Mouse (Mus musculus) hematopoietic stem cell, adult 5-6 weeks (primary cell): ENCODE measurements around the gene Ascc1. TPM values are rescaled to one million over a fixed set of nuclear protein-coding genes. Genes with fewer than 3 reads are reported as not detected.
A peak's percentile ranks its signal among the peaks of the same experiment; 100 is the strongest.

Source experiments
- ATAC-seq, 2 experiments: fragments of 125-278 bp in 1 of 2; replicated peaks in 1 of 2; 2 replicates each; pipeline ENCODE4 v1.8.0; 2016 to 2017; ENCODE audit warnings: inconsistent platforms in 2 of 2, mild to moderate bottlenecking in 2 of 2, moderate number of reproducible peaks in 2 of 2, low read depth in 1 of 2, moderate TSS enrichment in 1 of 2; ENCODE audit not compliant: low FRiP score in 2 of 2, poor library complexity in 2 of 2, severe bottlenecking in 2 of 2, insufficient read depth in 1 of 2, low TSS enrichment in 1 of 2
- total RNA-seq: library from RNA; stranded (forward); fragments of 172-1452, 232-1000 nt; gene quantifications from 2 replicates; pipeline ENCODE4 v1.2.3, GENCODE M21; 2017

The Ascc1 gene
- total RNA-seq, 1 experiment from 2014 or later: 50.8 TPM

DNA sequence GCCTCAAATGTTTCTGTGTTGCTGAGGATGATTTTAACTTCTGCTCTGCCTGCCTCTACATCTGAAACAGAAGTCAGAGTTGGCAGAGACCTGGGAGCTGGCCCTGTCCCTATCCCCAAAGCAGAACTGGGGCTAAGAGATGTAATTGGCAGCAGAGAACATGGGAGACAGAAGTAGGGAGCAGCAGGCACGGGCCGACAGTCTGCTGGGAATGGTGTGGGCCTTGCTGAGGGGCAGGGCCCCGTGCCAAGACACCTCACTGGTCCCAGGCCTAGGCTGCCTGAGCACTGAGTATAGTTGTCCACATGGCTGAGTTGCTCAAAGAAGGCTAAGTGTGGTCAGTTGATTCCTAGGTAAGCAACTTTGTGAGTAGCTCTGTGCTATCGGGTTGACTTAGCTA, 81.5 kb downstream of the Ascc1 start:
- ATAC-seq: no peak

DNA sequence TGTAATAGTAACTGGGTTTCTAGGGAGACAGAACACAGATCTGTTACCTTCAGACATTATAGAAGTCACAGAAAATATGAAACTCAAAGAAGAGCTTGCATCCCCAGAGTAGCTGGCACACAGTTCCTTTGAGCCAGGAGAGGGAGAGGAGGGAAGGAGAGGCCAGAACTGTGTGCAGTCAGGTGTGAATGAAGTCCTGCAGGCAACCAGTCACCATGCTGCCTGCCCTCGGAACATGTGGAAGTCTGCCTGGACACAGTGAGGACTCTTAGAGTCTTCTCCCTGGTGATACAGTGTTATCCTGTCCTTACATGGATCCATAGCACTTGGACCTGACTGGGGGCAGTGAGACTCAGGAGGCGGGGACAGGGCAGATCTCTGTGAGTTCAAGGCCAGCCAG, 89.7 kb downstream of the Ascc1 start:
- ATAC-seq: no peak

DNA sequence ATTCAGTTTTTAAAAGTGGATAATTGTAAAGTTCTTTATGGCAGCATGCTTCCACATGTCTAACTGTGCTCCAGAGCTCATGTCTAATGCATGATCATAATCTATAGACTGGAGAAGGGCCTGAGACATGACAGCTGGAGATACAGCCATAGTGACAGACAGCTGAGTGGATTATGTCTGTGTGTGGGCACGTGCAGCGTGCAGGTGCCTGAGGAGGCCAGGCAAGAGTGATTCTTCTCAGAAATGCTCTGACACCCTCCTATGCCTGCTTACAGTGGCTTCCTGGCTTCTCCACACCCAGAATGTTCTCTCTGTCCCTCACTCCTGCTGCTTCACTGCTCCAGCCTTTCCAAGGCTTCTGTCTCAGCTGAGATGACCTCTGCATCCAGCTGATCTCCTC, 91.1 kb downstream of the Ascc1 start:
- ATAC-seq: no peak

DNA sequence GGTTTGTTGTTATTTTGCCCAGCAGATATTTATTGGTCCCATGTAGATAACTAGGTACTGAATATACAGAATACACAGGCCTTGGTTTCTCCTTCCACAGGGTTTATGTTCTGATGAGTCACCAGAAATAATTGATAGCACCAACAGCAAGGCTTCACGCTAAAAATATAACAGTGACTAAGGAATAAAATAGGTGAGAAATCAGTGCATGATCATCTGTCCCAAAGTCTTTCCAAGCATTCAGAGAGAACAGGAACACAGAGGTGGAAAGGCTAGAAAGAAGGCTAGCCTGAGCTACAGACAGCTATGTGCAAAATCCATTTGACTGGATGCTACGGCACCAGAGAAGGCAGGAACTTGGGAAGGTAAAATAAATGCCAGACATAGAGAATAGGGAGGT, 93.0 kb downstream of the Ascc1 start:
- no peak for ATAC-seq

DNA sequence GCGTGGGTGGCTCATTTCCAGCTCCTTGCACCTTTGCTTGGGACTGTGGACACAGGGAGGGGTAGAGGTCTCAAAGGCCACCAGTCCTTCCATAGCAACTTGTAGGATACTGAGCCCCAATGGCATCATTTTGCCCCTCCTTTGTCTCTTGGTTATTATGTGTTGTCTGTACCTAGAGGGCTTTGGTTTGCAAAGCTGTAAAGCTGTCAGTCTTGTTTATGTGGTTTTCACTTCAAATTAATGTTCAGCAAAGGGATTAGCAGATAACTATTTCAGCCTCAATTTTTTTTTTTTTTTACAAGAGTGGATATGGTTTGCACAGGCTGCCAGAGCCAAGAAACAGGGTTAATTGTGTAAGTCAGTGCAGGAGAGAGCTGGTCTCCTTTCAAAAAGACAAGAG, 93.7 kb downstream of the Ascc1 start:
- ATAC-seq: no peak

DNA sequence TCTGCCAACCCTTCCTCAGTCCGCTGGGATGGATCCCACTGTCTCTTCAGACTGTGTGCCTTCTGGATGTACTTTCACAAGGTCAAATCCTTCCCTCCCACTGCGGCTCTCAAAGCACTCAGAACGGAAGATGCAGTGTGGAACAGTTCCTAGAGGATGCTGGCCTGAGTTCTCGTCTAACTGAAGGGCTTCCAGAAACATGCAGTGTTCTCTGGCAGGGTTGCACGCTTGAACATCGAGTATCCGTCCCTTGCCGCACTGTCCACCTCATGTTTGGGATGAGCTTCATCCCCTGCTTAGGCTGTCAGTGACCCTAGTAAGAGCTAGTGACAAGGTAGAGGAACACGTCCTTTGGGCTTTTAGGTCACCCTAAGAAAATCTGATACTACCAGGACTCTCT, 94.5 kb downstream of the Ascc1 start:
- no peak for ATAC-seq

DNA sequence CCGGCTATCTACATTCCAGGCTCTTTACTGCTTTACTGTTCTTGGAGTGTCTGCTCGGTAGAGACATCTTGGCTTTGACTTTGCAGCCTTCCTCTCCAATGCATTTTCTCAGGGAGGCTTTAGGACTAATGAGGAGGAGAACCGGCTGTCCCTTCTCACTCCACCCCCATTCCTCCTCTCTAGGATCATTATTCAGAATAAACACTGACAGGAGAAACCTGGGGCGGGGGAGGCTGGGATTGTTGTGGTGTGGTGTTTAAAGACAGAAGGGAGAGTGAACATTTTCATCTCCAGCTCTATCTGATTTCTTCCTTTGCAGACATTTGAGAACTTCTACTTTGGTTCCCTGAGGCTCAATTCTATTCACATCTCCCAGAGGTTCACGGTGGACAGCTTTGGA, 95.2 kb downstream of the Ascc1 start:
- ATAC-seq: no peak

DNA sequence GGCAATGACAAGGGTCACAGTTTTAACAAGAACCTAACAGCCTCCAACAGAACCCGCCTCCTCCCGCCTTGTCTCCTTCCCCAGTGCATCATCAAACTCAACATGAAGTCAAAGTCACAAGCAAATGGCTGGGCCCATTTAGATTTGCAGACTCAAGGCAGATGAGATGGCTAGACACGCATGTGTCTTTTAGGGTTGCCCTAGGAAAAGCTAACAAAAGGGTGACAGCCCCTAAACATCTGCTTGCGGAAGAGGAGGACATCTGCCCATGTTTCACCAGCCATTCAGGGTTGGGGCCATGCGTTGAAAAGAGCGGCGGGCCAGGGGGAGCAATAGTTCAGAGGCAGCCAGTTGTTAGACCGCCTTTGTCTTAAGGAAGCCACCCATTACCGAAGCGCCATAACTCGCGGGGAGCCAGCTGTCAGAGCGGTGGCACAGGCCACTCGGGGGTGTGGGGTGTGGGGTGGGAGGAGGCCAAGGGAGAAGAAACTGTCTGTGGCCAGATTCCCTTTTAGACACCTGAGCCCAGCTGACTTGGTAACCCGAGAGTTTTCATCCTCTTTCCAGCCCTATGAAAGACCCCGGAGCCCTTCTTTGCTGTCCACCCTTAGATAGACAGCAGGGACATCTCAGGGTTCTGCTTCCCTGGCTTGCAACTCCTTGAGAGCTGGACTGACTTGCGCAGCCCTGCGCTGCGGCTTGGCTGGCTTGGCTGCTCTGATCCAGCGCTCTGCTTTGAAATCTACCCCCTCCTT, 103.0 kb downstream of the Ascc1 start:
- ATAC-seq: 0 out of 4 replicates have a peak, but pooled peaks of 1 of the 2 experiments have one; percentile 33

DNA sequence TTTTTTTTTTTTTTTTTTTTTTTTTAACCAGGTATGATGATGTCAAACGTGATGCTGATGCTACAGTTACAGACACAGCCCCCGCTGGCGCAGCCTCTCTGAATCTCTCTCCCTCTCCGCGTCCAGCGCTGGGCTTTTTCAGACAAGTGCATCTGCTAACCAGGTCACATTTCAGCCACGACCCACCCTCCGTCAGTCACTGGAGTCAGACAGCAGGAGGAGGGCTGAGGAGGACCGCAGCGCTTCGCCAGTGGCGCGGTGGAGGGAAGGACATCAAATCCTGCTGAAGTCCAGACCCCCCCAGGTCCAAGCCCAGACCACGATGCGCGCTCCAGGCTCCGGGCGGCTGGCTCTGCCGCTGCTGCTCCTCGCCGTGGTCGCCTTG, 103.5 kb downstream of the Ascc1 start, which contains the start of gene Spock2:
Gene Spock2 (plus strand): TSS at position 74 of the 385 bp plus-strand sequence.
- ATAC-seq: peak in 1 of 2 experiments; percentile 8; a peak in 1 of 4 replicates

DNA sequence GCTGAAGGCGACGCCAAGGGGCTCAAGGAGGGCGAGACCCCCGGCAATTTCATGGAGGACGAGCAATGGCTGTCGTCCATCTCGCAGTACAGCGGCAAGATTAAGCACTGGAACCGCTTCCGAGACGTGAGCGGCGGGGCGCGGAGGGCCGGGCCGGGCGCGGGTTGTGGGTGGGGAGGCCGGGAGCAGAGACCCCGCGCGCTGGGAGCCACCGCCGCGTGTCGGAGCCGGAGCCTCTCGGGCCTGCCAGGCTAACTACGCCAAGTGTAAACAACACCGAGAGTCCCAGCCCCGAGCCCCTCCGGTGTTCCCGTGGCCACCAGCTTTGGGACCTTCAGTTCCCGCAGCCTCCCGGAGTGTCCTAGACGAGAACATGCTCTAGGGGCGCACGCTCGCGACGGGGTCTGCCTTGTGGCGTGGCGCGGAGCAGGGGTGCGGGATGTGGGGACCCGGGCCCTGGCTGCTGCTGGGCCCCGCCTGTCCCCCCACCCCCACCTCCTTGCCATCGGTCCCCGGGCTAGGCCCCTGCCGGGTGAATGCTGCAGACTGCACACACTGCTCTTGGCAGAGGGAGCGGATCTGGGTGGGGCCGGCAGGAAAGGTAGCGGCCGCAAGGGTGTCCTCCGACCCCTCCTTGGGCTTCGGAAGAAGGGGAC, 104.1 kb downstream of the Ascc1 start:
- ATAC-seq: peak; percentile 23 to 31; a peak in 3 of 4 replicates

DNA sequence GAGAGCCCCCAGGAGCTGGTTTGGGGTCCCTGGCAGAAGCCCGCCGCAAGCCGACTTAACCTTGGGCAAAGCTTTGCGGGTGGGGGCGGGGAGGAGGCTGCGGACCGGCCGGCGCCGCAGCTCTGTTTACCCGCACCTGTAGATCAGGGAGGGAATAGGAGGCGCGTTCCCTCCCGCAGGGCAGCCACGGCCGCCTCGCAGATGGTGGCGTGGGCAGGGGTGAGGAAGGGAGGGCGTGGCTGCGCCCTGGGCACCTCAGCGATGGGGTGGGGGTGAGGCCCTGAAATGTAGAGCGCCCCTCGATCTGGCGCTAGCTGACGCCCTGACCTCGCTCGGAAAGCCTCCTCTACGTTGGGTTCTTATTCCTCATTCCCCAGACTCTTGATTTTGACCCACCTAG, 104.8 kb downstream of the Ascc1 start:
- ATAC-seq: no peak

DNA sequence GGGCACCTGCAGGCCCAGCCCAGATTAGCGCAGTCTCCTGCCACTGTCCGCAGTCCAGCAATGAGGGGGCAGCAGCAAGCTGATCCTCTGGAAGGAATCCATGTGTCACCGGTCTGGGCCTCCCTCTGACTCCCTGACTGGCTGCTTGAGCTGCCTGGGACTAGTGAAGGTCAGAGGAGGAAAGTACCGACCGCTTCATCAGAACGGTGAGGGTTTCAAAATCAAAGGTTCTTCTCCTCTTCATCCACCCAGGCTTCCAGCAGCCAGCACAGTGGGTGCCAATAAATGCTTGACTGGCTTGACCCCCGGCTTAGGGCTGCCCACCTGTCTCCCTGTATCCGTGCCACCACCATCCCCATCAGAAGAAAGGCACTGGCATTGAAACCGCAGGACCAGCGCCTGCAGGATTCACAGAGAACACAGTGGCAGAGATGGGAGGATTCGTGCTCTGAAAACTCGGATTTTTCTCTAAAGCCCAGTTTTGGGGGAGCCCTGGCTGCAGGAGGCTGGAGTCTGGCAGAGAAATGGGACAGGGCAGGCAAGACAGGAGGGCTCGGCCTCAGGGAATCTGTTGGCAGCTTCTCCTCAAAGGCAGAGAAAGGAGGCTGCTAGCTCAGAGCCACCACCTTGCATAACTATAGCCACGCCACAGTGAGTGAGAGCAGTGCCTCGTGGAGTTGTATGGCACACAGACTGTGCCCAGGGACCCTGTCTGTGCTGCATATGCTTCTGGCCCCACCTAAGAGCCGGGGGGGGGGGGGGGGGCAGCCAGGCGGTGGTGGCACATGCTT, 105.9 kb downstream of the Ascc1 start:
- no peak for ATAC-seq

DNA sequence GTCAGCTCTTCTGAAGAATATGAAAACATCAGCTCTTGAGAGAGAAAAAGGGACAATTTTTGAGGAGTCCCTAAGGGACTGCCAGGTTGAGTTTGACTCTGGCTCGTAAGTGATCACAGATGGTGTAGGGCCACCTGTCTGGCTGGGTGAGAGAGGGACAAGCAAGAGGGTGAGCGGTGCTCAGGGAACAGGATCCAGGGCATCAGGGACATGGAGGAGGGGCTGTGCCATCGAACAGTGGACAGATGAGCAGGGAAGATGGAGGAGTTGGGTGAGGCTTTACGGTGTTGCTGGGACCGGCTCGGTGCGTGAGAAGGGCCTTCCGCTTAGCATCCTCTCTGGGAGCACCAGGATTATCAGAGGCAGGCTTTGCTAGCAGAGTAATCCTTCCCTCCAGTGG, 106.7 kb downstream of the Ascc1 start:
- no peak for ATAC-seq

DNA sequence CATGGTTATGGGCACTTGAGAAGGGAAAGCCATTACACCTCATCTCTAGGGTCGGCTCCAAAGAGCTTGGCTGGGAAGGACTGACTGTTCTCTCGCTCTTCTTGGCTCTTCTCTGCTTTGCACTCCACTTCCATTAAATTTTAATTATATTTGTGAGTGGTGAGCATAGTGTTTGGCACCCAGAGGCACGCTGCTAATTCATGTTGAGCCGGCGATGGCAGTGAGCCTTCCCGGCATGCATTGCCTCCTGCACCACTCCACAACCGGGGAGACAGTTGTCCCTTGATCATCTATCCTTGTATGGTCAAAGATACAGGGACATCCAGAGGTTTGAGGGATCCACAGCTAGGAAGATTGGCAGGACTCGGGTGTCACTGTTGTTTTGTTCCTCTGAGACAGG, 107.4 kb downstream of the Ascc1 start:
- no peak for ATAC-seq

DNA sequence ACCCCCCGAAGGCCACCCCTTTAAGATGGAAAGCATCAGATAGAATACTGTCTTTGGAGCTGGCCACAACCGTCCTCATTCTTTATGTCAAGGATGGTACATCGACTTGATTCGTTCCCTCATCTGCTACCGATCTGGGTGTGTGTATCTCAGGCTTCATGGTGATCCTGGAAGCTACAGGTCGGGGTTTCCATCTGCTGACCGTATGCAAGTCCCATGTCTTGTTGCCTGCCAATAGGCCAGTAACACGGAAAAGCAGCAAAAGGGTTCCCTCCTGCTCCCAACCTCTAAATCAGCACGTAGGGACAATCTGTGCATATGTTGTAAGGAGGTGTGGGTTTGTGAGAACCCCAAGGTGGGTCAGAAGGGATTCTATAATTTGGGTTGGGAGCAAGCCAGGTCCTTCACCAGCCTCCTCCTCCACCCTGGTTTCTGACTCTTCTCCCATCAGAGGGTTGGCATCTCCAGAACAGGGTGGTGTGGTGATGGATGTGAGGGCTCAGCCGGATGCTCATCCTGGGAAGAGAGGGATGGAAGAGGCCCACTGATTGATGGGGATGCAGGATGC, 108.4 kb downstream of the Ascc1 start:
- ATAC-seq: no peak

DNA sequence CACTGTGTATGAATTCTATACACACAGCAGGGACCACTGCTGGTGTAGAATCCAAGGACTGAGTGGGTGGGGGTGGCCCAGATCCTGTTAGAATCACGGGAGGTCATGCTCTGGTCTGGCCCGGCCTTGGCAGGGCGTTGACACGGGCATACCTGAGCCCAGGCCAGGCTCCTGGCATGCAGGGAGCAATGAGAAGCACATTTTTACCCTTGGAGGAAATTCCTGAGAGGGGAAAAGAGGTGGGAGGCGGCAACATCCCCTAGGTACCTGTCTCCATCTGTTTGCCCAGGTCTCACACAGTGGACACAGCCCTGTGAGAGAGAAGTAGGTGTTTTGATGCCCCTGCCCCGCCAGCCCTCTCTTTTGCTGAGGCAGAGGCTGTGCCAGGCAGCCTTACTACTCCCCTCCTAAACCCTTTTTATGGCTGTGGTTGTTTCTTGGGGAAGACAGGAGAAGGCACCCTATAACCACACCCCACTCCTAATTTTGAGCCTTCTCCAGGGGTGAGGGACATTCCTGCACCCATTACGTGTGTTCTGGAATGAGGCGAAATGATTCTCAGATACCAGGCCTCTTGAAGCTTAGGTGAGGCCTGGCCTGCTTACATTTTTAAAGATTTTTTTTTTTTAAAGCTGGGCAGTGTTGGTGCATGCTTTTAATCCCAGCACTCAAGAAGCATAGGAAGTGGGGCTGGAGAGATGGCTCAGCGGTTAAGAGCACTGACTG, 111.5 kb downstream of the Ascc1 start:
- no peak for ATAC-seq
